Mouse (Mus musculus) MN1 (cell line): Measurements from ENCODE around the gene Gm11541.
A peak's percentile ranks its signal among the peaks of the same experiment; 100 is the strongest.
"Not testable (repeated sequence)": the region's sequence is repeated elsewhere in the genome, so short reads cannot be mapped to it uniquely, and the experiment has no call there.

Experiments
- DNase-seq: peaks from one replicate; pipeline ENCODE4 v3.0.0-alpha.2; 2016; ENCODE audit warnings: low spot score

Gm11541 gene

DNA sequence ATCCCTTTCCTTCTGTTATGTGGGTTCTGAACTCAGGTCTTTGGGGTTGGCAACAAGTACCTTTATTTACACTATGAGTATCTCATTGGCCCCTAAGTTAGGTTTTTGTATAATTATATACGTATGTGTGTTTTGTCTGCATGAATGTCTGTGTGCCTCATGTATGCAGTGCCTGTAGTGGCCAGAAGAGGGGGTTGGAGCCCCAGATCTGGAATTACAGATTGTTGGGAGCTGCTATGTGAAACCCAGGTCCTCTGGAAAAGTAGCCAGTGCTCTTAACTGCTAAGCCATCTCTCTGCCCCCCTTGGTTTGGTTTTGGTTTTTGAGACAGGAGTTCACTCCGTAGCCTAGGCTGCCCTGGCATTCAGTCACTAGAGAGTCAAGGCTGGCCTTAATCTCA lies 7.2 kb downstream of the Gm11541 start:
- no peak for DNase-seq

GRCm38 (mm10) chr11:94695508-94695907 lies 8.8 kb downstream of the Gm11541 start:
- DNase-seq: no peak

- not testable (repeated sequence) for DNase-seq
These were observed 11.8 kb downstream of the Gm11541 start for GRCm38 (mm10) chr11:94692502-94692901.

DNA sequence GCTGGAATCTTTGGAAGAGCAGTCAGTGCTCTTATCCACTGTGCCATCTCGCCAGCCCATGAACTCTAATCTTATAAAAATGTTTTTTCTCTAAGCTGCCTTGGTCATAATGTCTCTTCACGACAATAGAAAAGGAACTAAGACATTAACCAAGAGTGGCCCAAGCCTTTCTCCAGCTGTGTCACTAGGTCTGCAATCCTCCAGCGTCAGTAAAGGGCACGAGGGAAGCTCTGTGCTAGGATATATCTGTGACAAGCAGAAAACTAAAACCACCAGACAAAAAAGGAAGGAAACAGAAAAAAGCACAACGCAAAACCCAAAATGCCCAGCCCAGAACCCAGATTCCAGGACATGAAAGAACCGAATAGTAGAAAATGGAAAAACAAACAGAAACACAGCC lies 17.1 kb downstream of the Gm11541 start:
- DNase-seq: no peak

DNA sequence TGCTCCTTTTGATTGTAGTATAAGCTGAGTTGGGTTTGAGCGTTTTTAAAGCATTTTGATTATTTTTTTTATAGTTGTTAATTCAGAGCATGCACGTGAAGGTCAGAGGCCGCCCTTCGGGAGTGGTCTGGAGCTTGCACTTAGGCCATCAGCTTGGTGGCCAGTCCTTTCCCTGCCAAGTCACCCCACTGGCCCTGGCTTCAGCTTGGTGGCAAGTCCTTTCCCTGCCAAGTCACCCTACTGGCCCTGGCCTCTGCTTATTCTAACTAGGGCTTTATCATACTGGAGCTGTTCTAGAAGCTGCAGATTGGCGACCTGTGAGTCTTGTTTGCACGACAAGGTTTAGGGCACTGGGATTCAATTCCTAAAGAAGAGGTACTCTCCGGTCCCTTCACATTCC lies 21.9 kb downstream of the Gm11541 start:
- no peak for DNase-seq

DNA sequence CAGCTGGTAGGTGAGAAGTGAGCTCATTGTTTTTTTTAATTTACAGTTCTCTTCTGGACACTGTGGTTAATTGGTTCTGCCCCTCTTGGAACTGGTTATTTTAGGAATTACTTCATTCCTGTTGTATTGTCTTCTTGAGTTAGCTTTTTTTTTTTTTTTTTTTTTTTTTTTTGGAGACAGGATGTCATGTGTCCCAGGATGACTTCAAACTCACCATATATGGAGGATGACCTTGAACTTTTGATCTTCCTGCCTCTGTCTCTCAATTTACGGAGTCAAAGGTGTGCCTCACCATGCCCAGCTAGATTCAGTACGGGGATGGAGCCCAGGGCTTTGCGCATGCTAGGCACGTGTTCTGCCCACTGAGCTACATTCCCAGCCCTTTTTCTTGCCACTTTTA lies 22.7 kb downstream of the Gm11541 start:
- no peak for DNase-seq

- no peak for DNase-seq
These were observed 23.7 kb downstream of the Gm11541 start for GRCm38 (mm10) chr11:94680639-94681038.

DNA sequence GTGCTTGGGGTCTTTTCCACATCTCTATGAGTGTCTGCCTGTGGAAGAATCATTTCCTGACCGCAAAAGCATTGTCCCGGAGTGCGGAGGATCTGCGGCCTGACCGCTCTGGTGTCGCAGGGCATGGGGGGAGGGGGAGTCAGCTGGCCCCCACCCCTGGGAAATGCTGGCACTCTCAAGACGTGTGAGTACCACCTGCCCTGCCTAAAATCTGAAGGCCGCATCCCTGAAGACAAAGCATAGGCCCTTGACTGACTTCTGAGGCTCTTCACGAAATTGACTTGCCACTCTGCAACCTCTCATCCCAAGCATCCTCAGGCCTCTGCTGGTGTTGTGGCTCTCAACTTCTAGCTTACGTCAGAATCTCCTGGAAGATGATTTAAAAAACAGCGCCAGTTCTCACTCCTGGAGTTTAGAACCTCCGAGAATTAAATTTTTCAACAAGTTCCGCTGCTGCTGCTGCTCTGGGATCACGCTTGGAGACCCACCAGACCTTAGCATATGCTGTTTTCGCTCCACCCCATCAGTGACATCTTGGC lies 26.6 kb downstream of the Gm11541 start:
- no peak for DNase-seq

DNA sequence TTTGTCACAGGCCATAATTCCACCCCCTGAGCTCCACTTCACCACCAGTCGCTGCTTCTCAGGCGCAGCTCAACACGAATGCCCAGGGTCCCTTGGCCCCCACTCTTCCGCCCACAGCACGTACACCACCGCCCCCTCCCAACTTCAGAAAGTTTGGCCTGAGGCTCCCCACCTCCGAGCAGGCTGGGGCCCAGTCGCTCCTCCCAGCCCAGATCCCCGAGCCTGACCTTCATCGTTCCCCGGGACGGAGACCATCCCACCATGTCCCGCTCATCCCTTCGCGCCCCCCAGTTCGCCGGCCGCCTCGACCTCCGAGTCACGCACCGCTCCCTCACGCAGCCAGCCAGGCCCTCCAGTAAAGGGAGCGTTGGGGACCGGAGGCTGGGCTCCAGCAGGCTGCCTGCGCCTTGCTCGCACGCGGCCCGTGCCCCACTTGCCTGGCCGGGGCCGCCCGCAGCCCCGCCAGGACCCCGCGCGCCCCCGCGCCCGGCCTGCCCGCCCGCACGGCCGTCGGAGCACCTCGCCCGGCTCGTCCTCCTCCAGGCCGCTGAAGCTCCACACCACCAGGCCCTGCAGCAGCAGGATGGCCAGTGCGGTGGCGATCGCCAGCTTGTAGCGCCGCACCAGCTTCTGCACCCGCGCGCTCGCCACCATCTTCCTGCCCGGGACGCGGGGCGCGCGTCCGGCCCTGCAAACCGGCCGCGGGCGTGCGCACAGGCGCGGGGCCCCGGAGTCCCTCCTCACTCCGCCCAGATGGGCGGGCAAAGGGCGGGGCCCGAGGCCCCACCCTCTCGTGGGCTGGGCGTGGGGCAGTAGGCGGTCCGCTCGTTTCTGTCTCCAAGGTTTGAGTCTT lies 27.3 kb downstream of the Gm11541 start, which contains the start of gene Xylt2:
Gene Xylt2 (minus strand): TSS at position 762 of the 853 bp plus-strand sequence.
- DNase-seq: peak; percentile 88

GRCm38 (mm10) chr11:94676308-94676707 lies 28.0 kb downstream of the Gm11541 start:
- DNase-seq: peak; percentile 16

DNA sequence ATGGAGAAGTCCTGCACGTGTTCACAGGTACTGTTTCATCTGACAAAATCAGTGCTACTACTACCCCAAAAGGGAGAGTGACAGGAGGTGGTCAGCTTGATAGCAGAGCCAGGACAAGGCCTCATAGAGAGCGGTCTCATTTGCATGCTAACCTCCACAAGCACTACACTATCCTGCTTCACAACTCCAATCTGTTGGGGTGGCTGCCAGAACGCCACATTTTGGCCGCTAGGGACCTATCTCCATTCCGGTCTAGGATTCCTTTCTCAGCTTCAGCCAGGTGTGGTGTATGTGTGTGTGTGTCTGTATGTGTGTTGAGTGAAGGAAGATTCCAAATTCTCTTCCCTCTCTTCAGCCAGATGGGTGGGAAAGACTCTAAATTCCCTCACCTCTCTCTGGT lies 28.9 kb downstream of the Gm11541 start:
- DNase-seq: no peak

- DNase-seq: no peak
These were observed 29.3 kb downstream of the Gm11541 start for GRCm38 (mm10) chr11:94674984-94675383.

GRCm38 (mm10) chr11:94665281-94665680 lies 39.0 kb downstream of the Gm11541 start:
- no peak for DNase-seq

DNA sequence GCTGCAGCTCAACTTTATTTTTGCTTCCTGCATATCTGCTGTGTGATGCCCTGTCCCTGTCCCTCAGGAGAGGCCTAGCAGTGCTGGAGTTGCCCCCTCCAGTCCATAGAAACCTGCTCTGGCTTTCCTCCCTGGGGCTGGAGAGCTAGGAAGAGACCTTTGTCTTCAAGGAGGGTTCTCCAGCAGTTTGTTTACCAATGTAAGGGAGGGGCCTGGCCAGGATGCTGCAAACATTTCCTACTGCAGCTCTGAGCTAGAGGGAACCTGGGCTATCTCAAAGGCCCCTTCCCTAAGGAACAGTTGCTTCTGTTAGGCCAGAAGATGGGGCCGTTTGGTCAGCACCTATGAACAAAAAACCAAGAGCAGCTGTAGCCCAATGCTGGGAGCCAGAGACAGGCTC lies 43.0 kb downstream of the Gm11541 start:
- DNase-seq: no peak

GRCm38 (mm10) chr11:94653663-94654436 lies 50.4 kb downstream of the Gm11541 start, which contains the start of the genes Mrpl27 and Eme1:
Mrpl27 (plus strand) TSS chr11:94653767.
Eme1 (minus strand) TSS chr11:94653964.
- peak; percentile 80 for DNase-seq

DNA sequence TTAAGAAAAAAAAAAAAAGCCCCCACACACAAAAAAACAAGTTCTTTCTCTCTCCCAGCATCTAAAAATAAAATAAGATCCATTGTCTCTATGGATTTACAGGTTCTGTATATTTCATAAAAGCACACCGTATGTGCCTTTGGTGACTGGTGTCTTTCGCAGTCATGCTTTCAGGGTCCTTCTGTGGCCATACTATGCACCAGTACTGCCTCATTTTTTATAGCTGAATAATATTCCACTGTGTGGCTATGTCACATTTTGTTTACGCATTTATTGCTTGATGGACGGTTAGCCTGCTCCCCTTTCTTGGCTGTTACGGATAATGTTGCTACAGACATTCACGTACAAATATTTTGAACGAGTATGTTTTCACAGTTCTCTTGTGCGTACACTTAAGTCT lies 51.3 kb downstream of the Gm11541 start:
- DNase-seq: no peak

DNA sequence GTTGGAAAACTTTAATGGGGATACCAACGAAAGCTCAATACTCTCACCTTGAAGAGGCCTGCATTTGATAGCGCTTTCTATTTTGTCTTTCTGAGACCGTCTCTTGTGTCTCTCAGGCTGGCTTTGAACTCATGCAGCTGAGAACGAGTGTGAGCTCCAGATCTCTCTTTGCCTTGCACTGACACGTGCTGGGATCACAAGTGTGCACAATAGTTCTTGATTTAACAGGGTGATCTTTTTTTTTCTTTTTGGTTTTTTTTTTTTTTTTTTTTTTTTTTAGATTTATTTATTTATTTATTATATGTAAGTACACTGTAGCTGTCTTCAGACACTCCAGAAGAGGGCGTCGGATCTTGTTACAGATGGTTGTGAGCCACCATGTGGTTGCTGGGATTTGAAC lies 53.1 kb downstream of the Gm11541 start:
- DNase-seq: not testable (repeated sequence)

DNA sequence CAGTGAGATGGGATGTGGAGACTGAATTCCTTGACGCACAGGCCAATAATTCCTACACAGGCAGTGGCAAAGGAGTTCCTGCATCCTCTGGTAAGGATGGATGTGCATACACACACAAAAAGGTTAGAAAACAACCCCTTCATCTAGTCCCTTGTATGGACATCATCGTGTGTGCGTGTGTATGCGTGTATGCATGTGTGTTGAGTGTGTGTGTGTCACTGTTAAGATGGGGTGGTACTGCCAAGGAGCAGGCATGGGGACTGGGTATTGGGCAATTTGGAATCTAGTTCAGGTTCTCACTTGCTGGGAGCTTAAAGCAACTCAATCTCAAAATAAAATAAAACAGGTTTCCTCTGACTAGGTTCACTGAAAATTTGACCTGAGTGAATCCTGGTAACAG lies 57.8 kb downstream of the Gm11541 start:
- no peak for DNase-seq
